Comparison of ENCODE assay signal across 8 mouse cellular contexts in the genomic region with DNA sequence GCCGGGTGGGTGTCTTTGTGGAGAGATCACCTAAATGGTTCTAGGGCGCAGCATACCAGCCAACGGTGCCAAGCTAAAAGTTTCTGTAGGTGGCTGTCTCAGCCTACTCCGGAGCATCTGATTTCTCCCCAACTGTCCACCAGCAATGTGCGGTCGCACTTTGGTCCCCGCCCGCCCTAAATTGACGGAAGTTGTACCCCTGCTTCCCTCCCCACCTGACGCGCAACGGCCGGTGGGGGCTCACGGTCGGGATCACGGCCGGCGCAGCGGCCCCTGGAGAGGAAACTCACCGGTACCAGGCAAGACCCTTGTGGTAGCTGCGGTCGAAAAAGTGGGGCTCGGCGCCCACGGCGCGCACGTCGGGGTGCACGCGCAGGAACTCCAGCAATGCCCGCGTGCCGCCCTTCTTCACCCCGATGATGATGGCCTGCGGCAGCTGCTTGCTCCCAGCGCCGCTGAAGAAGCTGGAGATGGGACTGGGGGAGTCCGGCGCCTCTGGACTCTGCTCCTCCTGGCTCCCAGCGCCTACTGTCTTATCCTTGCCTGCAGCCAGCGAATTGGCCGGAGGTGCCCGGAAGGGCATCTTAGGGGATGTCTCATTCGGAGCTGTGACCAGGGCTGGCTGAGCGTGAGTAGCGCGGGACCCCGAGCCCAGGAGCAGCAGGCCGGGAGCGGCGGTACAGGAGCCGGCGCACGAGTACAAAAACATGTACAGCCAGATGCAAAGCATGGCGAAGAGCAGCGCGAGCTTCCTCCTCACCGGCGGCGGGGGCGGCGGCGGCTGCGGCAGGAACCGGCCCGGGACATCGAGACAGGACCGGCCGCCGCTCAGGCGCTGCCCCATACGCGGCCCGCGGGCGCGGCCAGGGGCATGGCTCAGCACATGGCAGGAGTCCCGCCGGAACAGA. TPM values are rescaled to one million over a fixed set of nuclear protein-coding genes. Genes with fewer than 3 reads are reported as not detected.
DNase-seq lines count a peak whose midpoint lies in the region; ATAC-seq and TF ChIP-seq lines count a peak whose summit lies in the region.

No protein-coding gene starts in this region.

- H3K9ac ChIP-seq in embryonic facial prominence, embryonic 14.5 days (ENCODE audit: low read depth, low read length), result peak overlapping the region; percentile 79
- peak overlapping the region; percentile 51 for H3K9ac ChIP-seq in intestine, embryonic 14.5 days (ENCODE audit: low read length)

- H3K27ac ChIP-seq in embryonic facial prominence, embryonic 14.5 days (replicated peaks; ENCODE audit: low read depth, low read length), result peak overlapping the region; percentile 76
- H3K27ac ChIP-seq in intestine, embryonic 14.5 days (ENCODE audit: low read depth), result no peak overlapping the region
- H3K27ac ChIP-seq in midbrain, embryonic 10.5 days (replicated peaks), result peak overlapping the region; percentile 89

- H3ac ChIP-seq in C2C12 (ENCODE audit: control insufficient read depth, insufficient read length, low read depth), result peak overlapping the region; percentile 58

- peaks cover 2% of the 10 kb centered on the region; the same call in 1 of the 2 replicates for H3K4me1 ChIP-seq in erythroblast, embryonic 14.5 days (ENCODE audit: control insufficient read depth)
- H3K4me1 ChIP-seq in embryonic facial prominence, embryonic 14.5 days (ENCODE audit: control insufficient read depth, insufficient read depth, low read length), result peaks cover 10% of the 10 kb centered on the region
- H3K4me1 ChIP-seq in intestine, embryonic 14.5 days (replicated peaks; ENCODE audit: control insufficient read depth, insufficient read depth, low read length), result peaks cover 19% of the 10 kb centered on the region
- H3K4me1 ChIP-seq in midbrain, embryonic 10.5 days, result peaks cover 85% of the 10 kb centered on the region

- peaks cover 98% of the 10 kb centered on the region for H3K27me3 ChIP-seq in erythroblast, embryonic 14.5 days (ENCODE audit: control insufficient read depth)
- no peaks in the 10 kb centered on the region for H3K27me3 ChIP-seq in C2C12 (ENCODE audit: control insufficient read depth, insufficient read depth, insufficient read length)
- H3K27me3 ChIP-seq in embryonic facial prominence, embryonic 14.5 days (replicated peaks; ENCODE audit: control insufficient read depth, insufficient read depth, low read length), result peaks cover 66% of the 10 kb centered on the region
- H3K27me3 ChIP-seq in intestine, embryonic 14.5 days (replicated peaks; ENCODE audit: control insufficient read depth, insufficient read depth, low read length), result peaks cover 86% of the 10 kb centered on the region
- H3K27me3 ChIP-seq in midbrain, embryonic 10.5 days (ENCODE audit: low read depth, poor library complexity, severe bottlenecking), result peaks cover 99% of the 10 kb centered on the region

- peak overlapping the region; percentile 92 for H3K4me2 ChIP-seq in embryonic facial prominence, embryonic 14.5 days (ENCODE audit: low read depth, low read length)
- H3K4me2 ChIP-seq in intestine, embryonic 14.5 days (ENCODE audit: low read length), result peak overlapping the region; percentile 92

- no peaks in the 10 kb centered on the region for H3K36me3 ChIP-seq in erythroblast, embryonic 14.5 days (ENCODE audit: control insufficient read depth)
- H3K36me3 ChIP-seq in C2C12 (ENCODE audit: control insufficient read depth, insufficient read depth), result no peaks in the 10 kb centered on the region
- no peaks in the 10 kb centered on the region for H3K36me3 ChIP-seq in embryonic facial prominence, embryonic 14.5 days (ENCODE audit: control insufficient read depth, insufficient read depth, low read length)
- no peaks in the 10 kb centered on the region for H3K36me3 ChIP-seq in intestine, embryonic 14.5 days (ENCODE audit: control insufficient read depth, insufficient read depth, low read length)
- H3K36me3 ChIP-seq in midbrain, embryonic 10.5 days, result no peaks in the 10 kb centered on the region

- H3K4me3 ChIP-seq in erythroblast, embryonic 14.5 days (replicated peaks), result peak overlapping the region; percentile 58
- peak overlapping the region; percentile 21 for H3K4me3 ChIP-seq in C2C12 (ENCODE audit: insufficient read depth, poor library complexity, severe bottlenecking)
- peak overlapping the region; percentile 72 for H3K4me3 ChIP-seq in embryonic facial prominence, embryonic 14.5 days (ENCODE audit: low read depth, low read length)
- peak overlapping the region; percentile 54 for H3K4me3 ChIP-seq in intestine, embryonic 14.5 days (ENCODE audit: low read depth, low read length)
- H3K4me3 ChIP-seq in midbrain, embryonic 10.5 days, result peak overlapping the region; percentile 88

- H3K79me3 ChIP-seq in C2C12 (ENCODE audit: low read depth), result no peaks in the 10 kb centered on the region

- no peak for DNase-seq in embryonic facial prominence, embryonic 14.5 days (ENCODE audit: low spot score)
- peak; percentile 83 for DNase-seq in intestine, embryonic 14.5 days (ENCODE audit: low spot score)
- peak; percentile 68 for DNase-seq in midbrain, embryonic 10.5 days (ENCODE audit: low spot score)
- peak; percentile 53 for DNase-seq in thymus, postnatal 14 days
- DNase-seq in frontal cortex, adult 2 months (ENCODE audit: extremely low spot score in 1 of 2, low spot score in 1 of 2), result no peak

- H3K79me2 ChIP-seq in C2C12 (ENCODE audit: control insufficient read depth, insufficient read depth), result no peaks in the 10 kb centered on the region

- no peak for TF ChIP-seq CTCF in C2C12 (IDR thresholded peaks at IDR 0.05; ENCODE audit: control insufficient read depth, insufficient read depth, insufficient read length)

- peaks cover 3% of the 10 kb centered on the region; the same call in 1 of the 2 replicates for H3K9me3 ChIP-seq in erythroblast, embryonic 14.5 days (ENCODE audit: control insufficient read depth, low read length)
- no peaks in the 10 kb centered on the region for H3K9me3 ChIP-seq in embryonic facial prominence, embryonic 14.5 days (ENCODE audit: control insufficient read depth, low read length)
- no peaks in the 10 kb centered on the region for H3K9me3 ChIP-seq in intestine, embryonic 14.5 days (ENCODE audit: control insufficient read depth, low read length)
- H3K9me3 ChIP-seq in midbrain, embryonic 10.5 days (replicated peaks), result no peaks in the 10 kb centered on the region

- no peak for ATAC-seq in erythroblast, adult 5-6 weeks (replicated peaks; ENCODE audit: low FRiP score, poor library complexity, severe bottlenecking)
- ATAC-seq in embryonic facial prominence, embryonic 14.5 days (ENCODE audit: low read depth), result peak; percentile 0; the same call in 1 of the 2 replicates
- no peak for ATAC-seq in intestine, embryonic 14.5 days (replicated peaks; ENCODE audit: low FRiP score, low TSS enrichment, low read depth)

- under 1% methylated on average over 27 of the region's 80 CpGs for WGBS in embryonic facial prominence, embryonic 14.5 days
- under 1% methylated on average over 77 of the region's 80 CpGs for WGBS in intestine, embryonic 14.5 days
- WGBS in midbrain, embryonic 10.5 days, result under 1% methylated on average over 73 of the region's 80 CpGs

TF ChIP-seq in C2C12, 6 proteins besides CTCF, POLR2A, EP300 and RAD21:
- TF ChIP-seq USF1 (IDR thresholded peaks at IDR 0.05; ENCODE audit: low read depth), result no peak
- TF ChIP-seq CEBPB (IDR thresholded peaks at IDR 0.05; ENCODE audit: low read depth), result no peak
- TF ChIP-seq FOSL1 (IDR thresholded peaks at IDR 0.05; ENCODE audit: insufficient read depth, low read length, poor library complexity, severe bottlenecking), result no peak
- TF ChIP-seq MYOG (IDR thresholded peaks at IDR 0.05; ENCODE audit: control insufficient read depth, extremely low read depth, insufficient read length), result no peak
- no peak for TF ChIP-seq MAX (IDR thresholded peaks at IDR 0.05)
- TF ChIP-seq MYOD1 (IDR thresholded peaks at IDR 0.05; ENCODE audit: control insufficient read depth, insufficient read length, low read depth), result no peak
TF ChIP-seq in C2C12: peak in this region for 0.

RNA-seq across cellular contexts. Expression of a gene that starts 0.8 kb away (rescaled TPM):
- 0.01 TPM in 2 replicates for polyA plus RNA-seq in erythroblast, embryonic 14.5 days (2012)
- not detected in 2 replicates for total RNA-seq in erythroblast, adult 5-6 weeks (2015; ENCODE audit: low replicate concordance)
- total RNA-seq in erythroblast, adult 5-6 weeks (2017; ENCODE audit: low replicate concordance), result 1.1 TPM in 1 of 2 replicates, not detected in the other
- 0.68 TPM for polyA plus RNA-seq in C2C12 (2012; fragmentation: generic; extraction: Trizol)
- 10.9 and 12.1 TPM in 2 replicates for polyA plus RNA-seq in embryonic facial prominence, embryonic 14.5 days (2014; fragmentation: Nextera tagmentation; extraction: Ambion mirVana)
- polyA plus RNA-seq in intestine, embryonic 14.5 days (2014; fragmentation: Nextera tagmentation; extraction: Ambion mirVana), result 5.3 and 5.9 TPM in 2 replicates
- polyA plus RNA-seq in midbrain, embryonic 10.5 days (2016; fragmentation: Nextera tagmentation; extraction: Ambion mirVana), result 15.6 and 19.4 TPM in 2 replicates
- polyA plus RNA-seq in frontal cortex, adult 2 months (2012; rRNA removed), result 3.6 and 3.9 TPM in 2 replicates

Comparison
In these comparisons a context has a peak if more than half of its experiments do, and no peak if none do; other contexts are left out.
1. H3K4me3 ChIP-seq: peak in every context shown above with its lines; median percentile 88 in midbrain, embryonic 10.5 days; 72 in embryonic facial prominence, embryonic 14.5 days; 58 in erythroblast, embryonic 14.5 days; 54 in intestine, embryonic 14.5 days; 21 in C2C12.
2. DNase-seq: peak in intestine, embryonic 14.5 days (single experiment), midbrain, embryonic 10.5 days (single experiment) and thymus, postnatal 14 days (single experiment); none in embryonic facial prominence, embryonic 14.5 days (single experiment) and frontal cortex, adult 2 months (0 of 2).